Mouse (Mus musculus) liver, embryonic 16.5 days (tissue): ENCODE measurements around the gene Rbm26. TPM values are rescaled to one million over a fixed set of nuclear protein-coding genes. Genes with fewer than 3 reads are reported as not detected.
A peak's percentile ranks its signal among the peaks of the same experiment; 100 is the strongest.

Source experiments
- ATAC-seq: fragments of 200-750 bp; cut with Nextera tagmentation; 2 replicates; pipeline ENCODE4 v1.8.0; 2017; ENCODE audit warnings: low read depth, mild to moderate bottlenecking, moderate number of reproducible peaks, moderate library complexity
- H3K27ac ChIP-seq: fragments of 300-500 bp; sonication (generic); 2 replicates; pipeline ENCODE4 v1.5.1; 2014; ENCODE audit warnings: mild to moderate bottlenecking, low read length
- H3K27me3 ChIP-seq: fragments of 300-500 bp; sonication (generic); 2 replicates; pipeline ENCODE4 v1.6.1; 2014; ENCODE audit warnings: low read depth, low read length, mixed read lengths; ENCODE audit not compliant: control insufficient read depth, insufficient read depth
- H3K36me3 ChIP-seq: fragments of 300-500 bp; sonication (generic); 2 replicates; pipeline ENCODE4 v1.6.1; 2014; ENCODE audit warnings: mild to moderate bottlenecking; ENCODE audit not compliant: control insufficient read depth, insufficient read depth
- H3K4me1 ChIP-seq: fragments of 300-500 bp; sonication (generic); 2 replicates; pipeline ENCODE4 v1.6.1; 2014; ENCODE audit warnings: low read depth, low read length, mixed read lengths; ENCODE audit not compliant: control insufficient read depth
- H3K4me2 ChIP-seq: fragments of 300-500 bp; sonication (generic); 2 replicates; pipeline ENCODE4 v1.6.1; 2014; ENCODE audit warnings: low read depth, low read length, mixed read lengths
- H3K4me3 ChIP-seq: fragments of 300-500 bp; sonication (generic); 2 replicates; pipeline ENCODE4 v1.5.1; 2014; ENCODE audit warnings: low read depth, mild to moderate bottlenecking, low read length
- H3K9ac ChIP-seq: fragments of 300-500 bp; sonication (generic); 2 replicates; pipeline ENCODE4 v1.6.1; 2014; ENCODE audit warnings: low read depth, low read length
- H3K9me3 ChIP-seq: fragments of 300-500 bp; sonication (generic); replicated peaks from 2 replicates; pipeline ENCODE4 v1.6.1; 2016; ENCODE audit warnings: low read length; ENCODE audit not compliant: control insufficient read depth
- whole genome bisulfite sequencing: fragments of 180-500 bp; shearing (Covaris S2); extraction: QIAGEN DNeasy Blood & Tissue Kit; methylation state at CpG from one replicate; pipeline ENCODE4 v1.1.7; 2014; ENCODE audit not compliant: insufficient replicate concordance; 5-methylcytosine and 5-hydroxymethylcytosine counted together
- polyA plus RNA-seq: library from polyadenylated mRNA; unstranded; fragments of >200 nt; fragmentation: Nextera tagmentation; extraction: Ambion mirVana; gene quantifications from 2 replicates; pipeline ENCODE4 v1.2.1, GENCODE M21; 2015

The Rbm26 gene
- polyA plus RNA-seq, 1 experiment from 2014 or later: 6.9 TPM

GRCm38 (mm10) chr14:105178996-105179395 is 1.9 kb upstream of the Rbm26 start:
- no peaks in the 10 kb centered on the region for H3K36me3 ChIP-seq

GRCm38 (mm10) chr14:105176381-105177168 is 552 bp downstream of the Rbm26 start:
- peaks cover 15% of the 10 kb centered on the region for H3K4me1 ChIP-seq
- H3K27me3 ChIP-seq: no peaks in the 10 kb centered on the region
- peak overlapping the region; percentile 91 for H3K4me2 ChIP-seq
- peak; percentile 64 for ATAC-seq
- H3K9ac ChIP-seq: peak overlapping the region; percentile 95
- H3K27ac ChIP-seq: peak overlapping the region; percentile 89
- H3K9me3 ChIP-seq: no peaks in the 10 kb centered on the region
- under 1% methylated on average over 68 of the region's 74 CpGs for WGBS
- no peaks in the 10 kb centered on the region for H3K36me3 ChIP-seq
- H3K4me3 ChIP-seq: peak overlapping the region; percentile 98

More at GRCm38 (mm10) chr14:105178996-105179395, 1.9 kb upstream of the Rbm26 start:
- H3K4me1 ChIP-seq: peaks cover 12% of the 10 kb centered on the region
- no peak overlapping the region for H3K4me2 ChIP-seq
- H3K27ac ChIP-seq: no peak overlapping the region
- H3K27me3 ChIP-seq: no peaks in the 10 kb centered on the region
- no peaks in the 10 kb centered on the region for H3K9me3 ChIP-seq
- no peak for ATAC-seq
- H3K9ac ChIP-seq: no peak overlapping the region
- H3K4me3 ChIP-seq: no peak overlapping the region
- 58% methylated on average over 7 of the region's 7 CpGs for WGBS

- H3K9ac ChIP-seq: no peak overlapping the region
- no peaks in the 10 kb centered on the region for H3K27me3 ChIP-seq
- H3K4me1 ChIP-seq: peaks cover 4% of the 10 kb centered on the region
- H3K4me3 ChIP-seq: no peak overlapping the region
- H3K4me2 ChIP-seq: no peak overlapping the region
- no peaks in the 10 kb centered on the region for H3K9me3 ChIP-seq
- H3K36me3 ChIP-seq: no peaks in the 10 kb centered on the region
- 80% methylated on average over 1 of the region's 1 CpGs for WGBS
- no peak for ATAC-seq
- no peak overlapping the region for H3K27ac ChIP-seq
Measured at GRCm38 (mm10) chr14:105167181-105167580, 9.9 kb downstream of the Rbm26 start.

GRCm38 (mm10) chr14:105164793-105165192 is 12.3 kb downstream of the Rbm26 start:
- Histone ChIP-seq H3K27me3 (no peaks in the 10 kb centered on the region), H3K9me3 (no peaks in the 10 kb centered on the region), H3K4me3 (no peak overlapping the region), H3K27ac (no peak overlapping the region), H3K36me3 (no peaks in the 10 kb centered on the region), H3K4me2 (no peak overlapping the region), H3K9ac (no peak overlapping the region), H3K4me1 (peaks cover 4% of the 10 kb centered on the region)
- WGBS: 53% methylated on average over 4 of the region's 4 CpGs
- no peak for ATAC-seq

GRCm38 (mm10) chr14:105161334-105161733 is 15.8 kb downstream of the Rbm26 start:
- 82% methylated on average over 1 of the region's 1 CpGs for WGBS
- Histone ChIP-seq H3K27me3 (no peaks in the 10 kb centered on the region), H3K9me3 (no peaks in the 10 kb centered on the region), H3K4me3 (no peak overlapping the region), H3K4me2 (no peak overlapping the region), H3K36me3 (peaks cover 5% of the 10 kb centered on the region; the same call in 1 of the 2 replicates), H3K4me1 (peaks cover 2% of the 10 kb centered on the region), H3K9ac (no peak overlapping the region), H3K27ac (no peak overlapping the region)
- no peak for ATAC-seq

- no peak for ATAC-seq
- Histone ChIP-seq H3K4me2 (no peak overlapping the region), H3K27me3 (no peaks in the 10 kb centered on the region), H3K9me3 (no peaks in the 10 kb centered on the region), H3K9ac (no peak overlapping the region), H3K27ac (no peak overlapping the region), H3K36me3 (peaks cover 5% of the 10 kb centered on the region; the same call in 1 of the 2 replicates), H3K4me1 (no peaks in the 10 kb centered on the region), H3K4me3 (no peak overlapping the region)
- WGBS: 57% methylated on average over 2 of the region's 2 CpGs
Measured at GRCm38 (mm10) chr14:105158526-105158925, 18.6 kb downstream of the Rbm26 start.

- Histone ChIP-seq H3K4me2 (no peak overlapping the region), H3K27me3 (no peaks in the 10 kb centered on the region), H3K36me3 (peaks cover 2% of the 10 kb centered on the region), H3K4me1 (no peaks in the 10 kb centered on the region), H3K9me3 (no peaks in the 10 kb centered on the region), H3K4me3 (no peak overlapping the region), H3K9ac (no peak overlapping the region), H3K27ac (no peak overlapping the region)
- WGBS: 85% methylated on average over 3 of the region's 3 CpGs
- ATAC-seq: no peak
Measured at GRCm38 (mm10) chr14:105134076-105134475, 43.1 kb downstream of the Rbm26 start.

GRCm38 (mm10) chr14:105127715-105128385 is 49.3 kb downstream of the Rbm26 start:
- Histone ChIP-seq H3K4me2 (no peak overlapping the region), H3K9me3 (no peaks in the 10 kb centered on the region), H3K27me3 (no peaks in the 10 kb centered on the region), H3K4me1 (no peaks in the 10 kb centered on the region), H3K36me3 (peaks cover 8% of the 10 kb centered on the region), H3K27ac (no peak overlapping the region), H3K4me3 (no peak overlapping the region), H3K9ac (no peak overlapping the region)
- WGBS: 70% methylated on average over 4 of the region's 4 CpGs
- ATAC-seq: no peak

GRCm38 (mm10) chr14:105124513-105124912 is 52.6 kb downstream of the Rbm26 start:
- ATAC-seq: peak; percentile 68

More at GRCm38 (mm10) chr14:105124513-105124912, 52.6 kb downstream of the Rbm26 start:
- H3K27me3 ChIP-seq: no peaks in the 10 kb centered on the region
- H3K4me2 ChIP-seq: no peak overlapping the region
- H3K4me3 ChIP-seq: no peak overlapping the region
- H3K9ac ChIP-seq: no peak overlapping the region
- no peak overlapping the region for H3K27ac ChIP-seq
- no peaks in the 10 kb centered on the region for H3K4me1 ChIP-seq
- H3K9me3 ChIP-seq: no peaks in the 10 kb centered on the region
- 77% methylated on average over 9 of the region's 9 CpGs for WGBS
- peaks cover 5% of the 10 kb centered on the region; the same call in 1 of the 2 replicates for H3K36me3 ChIP-seq
